Mouse (Mus musculus) CH12F3 (cell line): Measurements from ENCODE around the gene Kdm6b.

Source experiments
- in situ Hi-C: fragments of 300-500 bp; cut with MboI; formaldehyde crosslinking; loops from 2 replicates; pipeline ENCODE4 v1.14.3; 2020; ENCODE audit warnings: low sequenced_read_pairs

The Kdm6b gene

DNA sequence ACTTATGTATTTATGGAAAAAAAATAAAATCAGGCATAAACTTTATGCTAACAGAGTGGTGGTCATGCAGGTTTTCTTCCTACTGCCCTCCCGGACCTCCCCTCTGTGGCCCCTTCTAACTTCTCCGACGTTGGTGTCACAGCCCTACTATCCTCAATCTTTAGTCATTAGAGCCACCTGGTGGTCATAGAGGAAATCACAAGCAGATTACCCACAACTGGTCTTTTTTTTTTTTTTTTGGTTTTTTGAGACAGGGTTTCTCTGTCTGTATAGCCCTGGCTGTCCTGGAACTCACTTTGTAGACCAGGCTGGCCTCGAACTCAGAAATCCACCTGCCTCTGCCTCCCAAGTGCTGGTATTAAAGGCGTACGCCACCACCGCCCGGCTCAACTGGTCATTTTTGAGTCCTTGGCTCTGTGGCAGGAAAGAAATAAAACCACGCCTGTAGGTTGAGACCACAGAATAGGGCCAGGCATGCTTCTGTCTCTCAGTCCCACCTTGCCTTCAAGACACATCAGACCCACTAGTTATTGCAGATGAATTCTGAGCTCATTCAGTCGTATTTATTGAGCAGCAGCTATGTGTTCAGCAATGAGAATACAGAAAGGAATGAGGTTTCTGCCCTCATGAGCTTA is 23.0 kb downstream of the Kdm6b start:
- in situ Hi-C loops: no loop called here

- in situ Hi-C loops: no loop called here
Measured at GRCm38 (mm10) chr11:69389531-69390399, 23.7 kb downstream of the Kdm6b start.

DNA sequence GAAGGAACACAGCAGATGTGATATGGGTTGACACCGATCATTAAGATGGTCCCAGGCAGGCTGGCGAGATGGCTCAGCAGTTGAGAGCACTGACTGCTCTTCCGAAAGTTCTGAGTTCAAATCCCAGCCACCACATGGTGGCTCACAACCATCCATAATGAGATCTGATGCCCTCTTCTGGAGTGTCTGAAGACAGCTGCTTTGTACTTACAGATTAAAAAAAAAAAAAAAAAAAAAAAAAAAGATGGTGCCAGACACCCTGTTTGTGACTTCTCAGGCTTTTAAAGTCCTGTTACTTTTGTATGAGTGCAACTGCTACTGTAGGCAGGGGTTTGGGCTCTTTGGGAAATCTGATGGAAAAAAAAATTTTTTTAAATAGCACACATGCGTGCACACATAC is 24.8 kb downstream of the Kdm6b start:
- in situ Hi-C loops: no loop called here

GRCm38 (mm10) chr11:69386758-69387157 is 26.7 kb downstream of the Kdm6b start:
- in situ Hi-C loops: no loop called here

GRCm38 (mm10) chr11:69384979-69385378 is 28.5 kb downstream of the Kdm6b start:
- in situ Hi-C loops: loop anchor here (5.0 kb wide), 1 partner anchor 128 kb away; no protein-coding TSS in a partner anchor

DNA sequence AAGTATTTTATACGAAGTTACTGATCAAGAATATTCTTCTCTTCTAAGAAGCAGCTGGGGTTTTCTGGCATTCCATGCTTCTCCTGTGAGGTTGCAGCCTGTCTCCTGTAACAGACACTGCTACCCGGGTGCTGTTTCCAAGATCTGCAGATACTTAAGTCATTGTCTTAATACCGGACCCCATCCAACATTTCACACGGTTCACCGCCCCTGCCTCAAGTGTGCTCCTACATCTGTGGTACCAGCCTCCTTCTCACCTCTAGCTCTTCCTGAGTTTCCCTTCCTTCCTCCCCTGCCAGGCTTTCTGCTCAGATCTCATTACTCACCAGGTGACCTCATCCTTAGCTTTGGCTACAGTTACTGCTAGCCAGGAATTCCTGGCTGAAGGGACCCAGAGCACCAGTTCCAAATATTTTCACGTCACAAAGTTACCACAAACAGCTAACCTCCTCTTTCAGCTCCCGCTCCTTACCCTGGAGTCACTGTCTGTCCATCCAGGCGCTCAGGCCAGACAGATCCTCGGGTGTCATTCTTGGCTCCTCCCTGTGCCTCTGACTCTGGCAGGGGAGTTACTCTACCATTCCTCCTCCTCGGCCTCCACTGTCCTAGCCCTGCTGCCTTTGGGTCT is 30.9 kb downstream of the Kdm6b start:
- in situ Hi-C loops: loop anchor here (5.0 kb wide), 1 partner anchor 125 kb away; no protein-coding TSS in a partner anchor

- in situ Hi-C loops: loop anchor here (5.0 kb wide), 1 partner anchor 124 kb away; no protein-coding TSS in a partner anchor
Measured at GRCm38 (mm10) chr11:69381356-69381755, 32.1 kb downstream of the Kdm6b start.

- in situ Hi-C loops: no loop called here
Measured at GRCm38 (mm10) chr11:69379600-69379999, 33.9 kb downstream of the Kdm6b start.

DNA sequence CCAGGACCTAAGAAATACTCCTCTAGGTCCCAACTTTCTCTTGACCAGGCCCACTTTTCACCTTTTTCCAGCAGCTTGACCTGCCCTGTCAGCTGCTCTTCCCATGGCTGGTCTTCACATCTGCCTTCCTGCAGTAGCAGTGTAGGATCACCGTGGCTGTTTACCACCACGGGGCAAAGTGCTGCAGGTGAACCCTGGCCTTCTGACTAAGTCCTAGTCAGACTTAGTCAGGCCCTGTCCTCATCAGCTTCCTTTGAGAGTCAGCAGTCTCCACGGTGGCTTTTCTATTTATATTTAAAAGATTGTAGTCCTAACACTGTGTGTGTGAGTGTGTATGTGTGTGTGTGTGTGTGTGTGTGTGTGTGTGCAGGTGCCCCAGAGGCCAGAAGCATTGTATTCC is 35.7 kb downstream of the Kdm6b start:
- in situ Hi-C loops: no loop called here

DNA sequence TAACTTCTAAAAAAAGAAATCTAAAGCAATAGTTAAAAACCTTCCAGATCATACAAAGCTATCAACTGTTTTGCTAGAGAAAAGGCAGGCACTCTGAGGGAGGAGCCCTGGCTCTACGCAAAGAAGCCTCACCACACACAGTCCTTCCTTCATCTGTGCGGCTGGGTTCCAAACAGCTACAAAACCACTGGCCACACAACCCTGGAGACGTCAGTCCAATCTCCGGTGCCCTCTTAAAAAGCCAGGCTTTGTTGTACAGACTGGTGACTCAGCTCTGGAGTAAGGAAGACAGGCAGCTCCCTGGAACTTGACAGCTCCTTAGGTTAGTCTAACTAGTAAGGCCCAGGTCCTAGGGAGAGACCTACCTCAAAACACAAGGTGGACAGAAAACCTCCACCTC is 37.8 kb downstream of the Kdm6b start:
- in situ Hi-C loops: no loop called here

DNA sequence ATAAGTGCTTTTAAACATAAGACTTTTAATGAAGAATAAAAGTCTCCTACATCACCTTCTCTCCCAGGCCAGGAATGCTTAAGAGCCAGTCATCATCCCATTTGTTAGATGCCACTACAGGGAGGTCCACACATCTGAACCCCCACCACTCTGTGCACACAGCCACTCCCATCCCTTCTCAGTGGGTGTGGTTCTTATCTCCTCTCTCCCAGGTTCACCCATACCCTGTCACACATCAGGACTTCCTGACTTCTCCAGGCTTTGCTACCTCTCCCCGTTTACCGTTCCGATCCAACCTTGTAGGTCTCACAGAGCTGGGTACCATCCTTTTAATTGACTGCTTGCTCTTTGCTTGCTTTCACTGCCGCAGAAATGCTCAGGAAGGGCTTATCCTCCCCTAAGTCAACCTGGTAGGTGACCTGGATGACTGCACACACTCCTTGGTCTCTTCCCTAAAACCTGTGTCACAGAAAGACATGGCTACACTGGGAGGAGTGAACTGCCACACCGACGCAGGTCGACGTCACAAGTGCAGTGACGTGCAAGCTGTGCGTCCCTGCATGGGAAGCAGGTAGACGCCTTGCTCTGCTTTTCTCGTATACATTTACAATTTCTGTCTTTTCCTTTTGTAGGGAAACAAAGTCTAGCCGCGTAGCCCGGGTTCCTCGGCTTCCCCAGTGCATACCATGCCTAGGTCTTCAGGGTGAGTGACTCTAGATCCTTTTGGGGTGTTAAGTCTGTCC is 40.1 kb downstream of the Kdm6b start:
- in situ Hi-C loops: no loop called here

GRCm38 (mm10) chr11:69372780-69373170 is 40.7 kb downstream of the Kdm6b start:
- in situ Hi-C loops: no loop called here

DNA sequence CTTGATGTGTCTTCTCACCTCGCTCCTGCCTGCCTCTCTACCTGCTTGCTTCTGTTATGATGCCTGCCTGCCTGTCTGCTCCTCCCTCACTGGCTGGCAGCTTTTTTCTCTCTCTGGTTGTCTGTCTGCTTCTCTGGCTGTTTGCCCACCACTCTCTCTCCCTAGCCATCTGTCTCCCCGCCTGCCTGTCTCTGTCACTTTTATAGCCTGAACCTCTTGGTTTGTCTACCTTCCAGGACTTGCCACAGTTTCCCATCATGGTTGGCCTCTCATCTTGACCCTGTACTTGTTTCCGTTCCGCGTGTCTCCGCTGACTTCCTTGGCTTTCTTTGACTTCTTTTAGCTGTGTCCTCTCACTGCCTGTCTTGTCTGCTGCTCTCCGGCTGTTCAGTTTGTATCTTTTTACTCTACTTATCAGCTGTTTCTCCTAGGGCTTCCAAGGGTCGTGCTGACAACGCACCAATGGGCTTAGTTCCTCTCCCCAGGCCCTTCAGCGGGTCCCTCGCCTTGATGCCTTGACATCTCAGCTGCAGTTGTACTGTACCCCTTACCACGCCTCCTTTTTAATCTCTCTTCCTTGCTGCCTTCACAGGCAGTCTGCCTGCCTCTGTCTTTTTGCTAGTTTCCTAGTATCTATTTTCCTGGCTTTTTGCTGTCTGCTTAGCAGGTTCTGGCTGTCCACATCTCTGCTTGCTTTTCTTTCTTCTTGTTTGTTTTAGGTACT is 41.3 kb downstream of the Kdm6b start:
- in situ Hi-C loops: no loop called here

DNA sequence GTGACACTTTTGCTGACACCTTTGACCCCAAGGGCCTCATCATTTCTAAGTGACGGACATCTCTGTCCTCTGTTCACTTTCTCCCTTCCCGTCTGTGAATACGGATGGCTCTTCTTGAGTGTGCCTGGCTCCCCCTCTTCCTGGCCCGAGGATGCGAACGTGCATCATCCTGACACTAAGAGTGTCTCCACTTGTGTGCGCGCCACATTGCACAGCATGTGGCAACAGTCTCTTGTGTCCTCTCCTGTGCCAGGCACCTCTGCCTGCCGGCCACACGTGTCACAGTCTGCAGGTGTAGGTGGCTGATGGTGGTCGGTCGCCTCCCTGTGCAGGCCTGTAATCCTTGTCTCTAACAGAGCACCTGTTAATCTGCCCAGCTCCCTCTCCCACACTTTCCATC is 41.9 kb downstream of the Kdm6b start:
- in situ Hi-C loops: no loop called here

- in situ Hi-C loops: no loop called here
Measured at GRCm38 (mm10) chr11:69370817-69371215, 42.7 kb downstream of the Kdm6b start.

DNA sequence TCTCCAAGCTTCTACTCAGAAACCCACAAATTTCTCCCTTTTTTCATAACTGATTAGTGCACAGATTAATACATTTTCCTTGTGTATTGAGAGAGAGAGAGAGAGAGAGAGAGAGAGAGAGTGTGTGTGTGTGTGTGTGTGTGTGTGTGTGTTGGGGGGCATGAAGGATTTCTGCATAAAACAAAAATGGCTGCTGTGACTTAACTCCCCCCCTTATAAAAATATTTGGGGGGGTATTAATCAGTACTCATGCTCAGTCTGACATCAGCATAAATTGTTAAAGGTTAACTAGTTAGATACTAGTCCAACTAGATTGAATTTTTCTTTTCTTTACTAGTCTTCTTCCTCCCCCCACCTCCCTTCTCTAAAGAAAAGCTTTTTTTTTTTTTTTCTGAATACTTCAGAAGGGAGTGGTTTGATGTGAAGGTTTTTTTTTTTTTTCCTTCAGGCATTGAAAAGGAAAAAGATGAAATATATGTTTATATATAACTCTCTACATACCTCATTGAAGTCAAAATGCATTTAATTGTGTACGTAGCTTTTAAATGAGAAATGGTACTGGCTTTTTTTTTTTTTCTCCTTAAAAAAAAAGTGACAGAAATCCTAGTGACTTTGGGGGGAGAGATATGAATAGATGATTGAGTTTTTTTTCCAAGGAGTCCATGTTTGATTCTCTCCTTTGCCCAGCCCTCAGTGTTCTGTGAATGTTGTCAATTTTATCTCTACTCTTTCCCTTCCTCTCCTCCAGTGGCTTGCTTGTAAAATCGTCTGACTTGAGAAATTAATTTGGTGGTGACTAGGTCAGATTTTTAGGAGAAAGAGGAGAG is 43.3 kb downstream of the Kdm6b start:
- in situ Hi-C loops: no loop called here

DNA sequence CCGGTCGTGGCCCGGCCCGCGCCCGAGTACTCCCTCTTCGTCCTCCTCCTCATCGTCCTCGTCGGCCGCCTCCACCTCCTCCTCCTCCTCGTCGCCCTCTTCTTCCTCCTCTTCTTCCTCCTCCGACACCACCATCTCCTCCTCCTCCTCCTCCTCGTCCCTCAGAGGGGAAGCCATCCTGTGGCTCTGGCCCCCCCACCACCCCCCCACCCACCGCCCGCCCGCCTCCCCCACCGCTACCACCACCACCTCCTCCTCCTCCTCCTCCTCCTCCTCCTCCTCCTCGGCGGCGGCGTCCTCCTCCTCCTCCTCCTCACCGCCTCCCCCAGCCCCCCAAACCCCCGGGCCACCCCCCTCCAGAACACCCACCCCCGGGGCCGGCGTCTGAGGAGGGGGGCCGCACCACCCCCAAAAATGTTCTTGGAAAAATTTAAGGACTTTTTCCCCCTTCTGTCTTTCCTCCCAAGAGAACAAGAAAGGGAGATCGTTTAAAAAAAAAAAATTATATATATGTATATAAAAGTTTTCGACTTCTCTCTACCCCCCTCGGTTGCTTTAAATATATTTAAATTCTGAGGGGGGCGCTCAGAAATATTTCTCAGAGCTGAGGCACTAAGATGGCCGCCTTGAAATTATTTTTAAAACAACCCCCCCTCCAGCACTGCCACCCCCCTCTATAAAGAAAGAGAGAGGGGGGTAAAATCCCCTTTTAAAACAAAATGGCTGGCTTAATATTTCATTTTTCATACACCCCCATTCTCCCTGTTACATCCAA is 44.1 kb downstream of the Kdm6b start, which contains the start of gene Chd3:
TSS of gene Chd3 (minus strand) at position 192 of the 775 bp plus-strand sequence.
- in situ Hi-C loops: no loop called here

DNA sequence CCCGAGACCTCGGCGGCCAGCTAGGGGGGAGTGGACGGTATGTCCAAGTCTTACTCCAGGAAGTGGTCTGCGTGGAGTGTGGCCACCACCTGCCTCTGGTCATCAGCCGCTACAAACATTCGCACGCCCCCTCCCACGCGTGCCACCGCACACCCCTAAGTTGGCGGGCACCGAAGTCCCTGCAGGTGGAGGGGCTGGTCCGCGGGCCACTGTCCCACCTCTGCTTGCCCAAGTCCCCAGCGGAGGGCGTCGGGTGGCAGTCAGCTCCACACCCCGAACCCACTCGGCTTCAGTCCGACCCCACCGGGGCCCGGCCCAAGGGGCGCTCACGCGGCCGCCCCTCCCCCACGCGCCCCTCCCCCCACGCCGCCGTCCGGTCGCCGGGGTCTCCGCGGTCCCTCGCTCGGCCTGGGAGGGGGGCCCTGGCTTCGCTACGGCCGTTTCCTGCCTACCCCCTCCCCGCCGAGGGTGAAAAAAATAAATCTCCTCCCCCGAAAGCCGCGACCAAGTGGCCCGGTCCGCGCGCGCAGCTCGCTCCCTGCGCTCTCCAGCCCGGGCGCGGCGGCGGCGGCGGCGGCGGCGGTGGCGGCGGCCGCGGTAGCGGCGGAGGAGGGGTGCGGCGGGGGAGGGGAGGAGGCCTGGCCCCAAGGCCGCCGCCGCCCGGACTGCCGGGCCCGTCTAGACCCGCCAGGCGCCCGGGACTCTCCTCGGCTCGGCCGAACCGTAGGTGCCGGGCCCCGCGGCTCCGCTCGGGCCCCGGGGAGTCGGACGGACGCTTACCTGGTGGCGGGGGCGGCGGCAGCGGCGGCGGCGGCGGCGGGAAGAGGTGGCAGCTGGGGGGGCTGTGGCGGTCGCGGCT is 44.9 kb downstream of the Kdm6b start:
- in situ Hi-C loops: no loop called here
